ENCODE assay signal across 9 mouse cellular contexts in genomic region chr15:89123595-89123994, GRCm38 (mm10). TPM values are rescaled to one million over a fixed set of nuclear protein-coding genes. Genes with fewer than 3 reads are reported as not detected.
DNase-seq lines count a peak whose midpoint lies in the region; ATAC-seq lines count a peak whose summit lies in the region.
"Had no signal": no experiment of that assay in that cellular context is flagged by ENCODE, and none has a peak within 500 bp of the region (broad histone marks: within the 10 kb centered on the region; RNA-seq: fewer than 3 reads in every experiment).

No protein-coding gene starts in this region.

- H3K36me3 ChIP-seq in embryonic facial prominence, embryonic 15.5 days, result peaks cover 32% of the 10 kb centered on the region
- 0 out of 2 replicates have a peak, but pooled peaks cover 3% of the 10 kb centered on the region for H3K36me3 ChIP-seq in midbrain, embryonic 16.5 days (ENCODE audit: control insufficient read depth, insufficient read depth, low read length)

- peak overlapping the region; percentile 96 for H3K4me3 ChIP-seq in embryonic facial prominence, embryonic 15.5 days (replicated peaks)
- peak overlapping the region; percentile 88 for H3K4me3 ChIP-seq in midbrain, embryonic 16.5 days (ENCODE audit: low read depth, low read length)

- whole genome bisulfite sequencing in embryonic facial prominence, embryonic 15.5 days, result 28% methylated on average over 11 of the region's 11 CpGs
- 25% methylated on average over 11 of the region's 11 CpGs for WGBS in midbrain, embryonic 16.5 days

- peak overlapping the region; percentile 91 for H3K4me2 ChIP-seq in embryonic facial prominence, embryonic 15.5 days (replicated peaks)
- H3K4me2 ChIP-seq in midbrain, embryonic 16.5 days (ENCODE audit: low read length), result peak overlapping the region; percentile 95

- peaks cover 50% of the 10 kb centered on the region for H3K4me1 ChIP-seq in embryonic facial prominence, embryonic 15.5 days
- H3K4me1 ChIP-seq in midbrain, embryonic 16.5 days (ENCODE audit: control insufficient read depth, insufficient read depth, low read length), result peaks cover 49% of the 10 kb centered on the region

- peak overlapping the region; percentile 87 for H3K9ac ChIP-seq in embryonic facial prominence, embryonic 15.5 days
- H3K9ac ChIP-seq in midbrain, embryonic 16.5 days (ENCODE audit: low read depth, low read length), result peak overlapping the region; percentile 88

- no peak for ATAC-seq in embryonic facial prominence, embryonic 15.5 days (ENCODE audit: insufficient number of reproducible peaks, low FRiP score, low TSS enrichment, low read depth)
- ATAC-seq in midbrain, embryonic 16.5 days, result 0 out of 2 replicates have a peak, but pooled peaks have one; percentile 1

- H3K9me3 ChIP-seq in embryonic facial prominence, embryonic 15.5 days (replicated peaks), result no peaks in the 10 kb centered on the region
- H3K9me3 ChIP-seq in midbrain, embryonic 16.5 days (replicated peaks; ENCODE audit: control insufficient read depth, low read length, poor library complexity, severe bottlenecking), result no peaks in the 10 kb centered on the region

- peak; percentile 70 for DNase-seq in layer of hippocampus, adult 11-12 months (ENCODE audit: low spot score)
- no peak for DNase-seq in layer of hippocampus, adult 9-10 months (ENCODE audit: low spot score)
- DNase-seq in brain, adult 2 months (ENCODE audit: low read depth, low spot score), result peak; percentile 82
- peak; percentile 66 for DNase-seq in kidney, postnatal 10 days
- peak; percentile 34 for DNase-seq in thymus, postnatal 25 days
- DNase-seq in gastrocnemius, postnatal 10 days, result no peak

- no peaks in the 10 kb centered on the region for H3K27me3 ChIP-seq in embryonic facial prominence, embryonic 15.5 days
- no peaks in the 10 kb centered on the region for H3K27me3 ChIP-seq in midbrain, embryonic 16.5 days (ENCODE audit: control insufficient read depth, insufficient read depth, low read depth, low read length)

- peak overlapping the region; percentile 87 for H3K27ac ChIP-seq in embryonic facial prominence, embryonic 15.5 days (replicated peaks)
- H3K27ac ChIP-seq in midbrain, embryonic 16.5 days (ENCODE audit: low read length), result peak overlapping the region; percentile 88

RNA-seq across cellular contexts. Expression of gene Tubgcp6, which starts 0.7 kb away (rescaled TPM):
- 14.8 and 15.2 TPM in 2 replicates for polyA plus RNA-seq in embryonic facial prominence, embryonic 15.5 days (2015; fragmentation: Nextera tagmentation; extraction: Ambion mirVana)
- 18.5 and 19.1 TPM in 2 replicates for polyA plus RNA-seq in midbrain, embryonic 16.5 days (2015; fragmentation: Nextera tagmentation; extraction: Ambion mirVana)
- 10 to 100 TPM in 1 of 2 experiments, 1 to 10 TPM in 1; 8.4 to 11.0 TPM for total RNA-seq in gastrocnemius, postnatal 10 days (2021)

RNA-seq across cellular contexts. Expression of gene Hdac10, which starts 4.9 kb away (rescaled TPM):
- 22.3 and 25.7 TPM in 2 replicates for polyA plus RNA-seq in embryonic facial prominence, embryonic 15.5 days (2015; fragmentation: Nextera tagmentation; extraction: Ambion mirVana)
- 30.6 and 31.0 TPM in 2 replicates for polyA plus RNA-seq in midbrain, embryonic 16.5 days (2015; fragmentation: Nextera tagmentation; extraction: Ambion mirVana)
- 10 to 100 TPM in 1 of 2 experiments, 1 to 10 TPM in 1; 7.6 to 10.6 TPM for total RNA-seq in gastrocnemius, postnatal 10 days (2021)

RNA-seq across cellular contexts. Expression of gene Mapk12, which starts 16.9 kb away (rescaled TPM):
- polyA plus RNA-seq in embryonic facial prominence, embryonic 15.5 days (2015; fragmentation: Nextera tagmentation; extraction: Ambion mirVana), result 9.4 and 11.2 TPM in 2 replicates
- 3.0 and 4.4 TPM in 2 replicates for polyA plus RNA-seq in midbrain, embryonic 16.5 days (2015; fragmentation: Nextera tagmentation; extraction: Ambion mirVana)
- total RNA-seq in gastrocnemius, postnatal 10 days (2021), result 10 to 100 TPM; 76.0 to 77.1 TPM
- total RNA-seq: common myeloid progenitor, adult 5-6 weeks had no signal

RNA-seq across cellular contexts. Expression of gene Mapk11, which starts 25.8 kb away (rescaled TPM):
- 10.7 and 12.7 TPM in 2 replicates for polyA plus RNA-seq in embryonic facial prominence, embryonic 15.5 days (2015; fragmentation: Nextera tagmentation; extraction: Ambion mirVana)
- polyA plus RNA-seq in midbrain, embryonic 16.5 days (2015; fragmentation: Nextera tagmentation; extraction: Ambion mirVana), result 29.0 and 32.6 TPM in 2 replicates
- total RNA-seq in gastrocnemius, postnatal 10 days (2021), result 1 to 10 TPM; 2.1 to 3.0 TPM

RNA-seq across cellular contexts. Expression of gene Selenoo, which starts 34.7 kb away (rescaled TPM):
- polyA plus RNA-seq in embryonic facial prominence, embryonic 15.5 days (2015; fragmentation: Nextera tagmentation; extraction: Ambion mirVana), result 20.7 and 20.9 TPM in 2 replicates
- polyA plus RNA-seq in midbrain, embryonic 16.5 days (2015; fragmentation: Nextera tagmentation; extraction: Ambion mirVana), result 17.8 and 19.1 TPM in 2 replicates
- total RNA-seq in gastrocnemius, postnatal 10 days (2021), result 10 to 100 TPM in 1 of 2 experiments, 1 to 10 TPM in 1; 9.1 to 10.1 TPM

Comparison
In these comparisons a context has a peak if more than half of its experiments do, and no peak if none do; other contexts are left out.
1. DNase-seq: peak in layer of hippocampus, adult 11-12 months (single experiment), brain, adult 2 months (single experiment), kidney, postnatal 10 days (single experiment) and thymus, postnatal 25 days (single experiment); none in layer of hippocampus, adult 9-10 months (single experiment) and gastrocnemius, postnatal 10 days (single experiment).